Mouse (Mus musculus) midbrain, embryonic 11.5 days (tissue): ENCODE measurements around the gene Slc31a1. TPM values are rescaled to one million over a fixed set of nuclear protein-coding genes. Genes with fewer than 3 reads are reported as not detected.

Experiments
- ATAC-seq: fragments of 200-750 bp; cut with Nextera tagmentation; 2 replicates; pipeline ENCODE4 v1.8.0; 2017; ENCODE audit warnings: moderate TSS enrichment, moderate library complexity; ENCODE audit not compliant: low FRiP score
- DNase-seq: peaks from one replicate; pipeline ENCODE4 v3.0.0; 2015; ENCODE audit warnings: low spot score; ENCODE audit errors: missing footprints
- H3K27ac ChIP-seq: fragments of 300-500 bp; sonication (generic); 2 replicates; pipeline ENCODE4 v1.5.1; 2014; ENCODE audit warnings: low read depth, low read length
- H3K27me3 ChIP-seq: fragments of 300-500 bp; sonication (generic); 2 replicates; pipeline ENCODE4 v1.6.1; 2014; ENCODE audit warnings: mild to moderate bottlenecking, low read length, moderate library complexity, mixed read lengths; ENCODE audit not compliant: control insufficient read depth, insufficient read depth
- H3K36me3 ChIP-seq: fragments of 300-500 bp; sonication (generic); 2 replicates; pipeline ENCODE4 v1.6.1; 2014; ENCODE audit warnings: mild to moderate bottlenecking, low read length, moderate library complexity, mixed read lengths; ENCODE audit not compliant: control insufficient read depth, insufficient read depth
- H3K4me1 ChIP-seq: fragments of 300-500 bp; sonication (generic); 2 replicates; pipeline ENCODE4 v1.6.1; 2014; ENCODE audit warnings: low read length; ENCODE audit not compliant: control insufficient read depth, insufficient read depth
- H3K4me2 ChIP-seq: fragments of 300-500 bp; sonication (generic); 2 replicates; pipeline ENCODE4 v1.6.1; 2014; ENCODE audit warnings: mild to moderate bottlenecking, moderate library complexity
- H3K4me3 ChIP-seq: fragments of 300-500 bp; sonication (generic); 2 replicates; pipeline ENCODE4 v1.5.1; 2014; ENCODE audit warnings: low read depth, low read length
- H3K9ac ChIP-seq: fragments of 300-500 bp; sonication (generic); 2 replicates; pipeline ENCODE4 v1.6.1; 2014; ENCODE audit warnings: low read length
- H3K9me3 ChIP-seq: fragments of 300-500 bp; sonication (generic); 2 replicates; pipeline ENCODE4 v1.6.1; 2016; ENCODE audit warnings: low read length; ENCODE audit not compliant: control insufficient read depth
- WGBS: fragments of 180-500 bp; shearing (Covaris S2); extraction: QIAGEN DNeasy Blood & Tissue Kit; methylation state at CpG from one replicate; pipeline ENCODE4 v1.1.7; 2014; 5-methylcytosine and 5-hydroxymethylcytosine counted together
- polyA plus RNA-seq: library from polyadenylated mRNA; unstranded; fragments of >200 nt; fragmentation: Nextera tagmentation; extraction: Ambion mirVana; gene quantifications from 2 replicates; pipeline ENCODE4 v1.2.1, GENCODE M21; 2014

Slc31a1 gene
- polyA plus RNA-seq, 1 experiment from 2014 or later: 50.2 TPM

GRCm38 (mm10) chr4:62372818-62373520 lies 12.4 kb downstream of the Slc31a1 start:
- ATAC-seq: no peak

DNA sequence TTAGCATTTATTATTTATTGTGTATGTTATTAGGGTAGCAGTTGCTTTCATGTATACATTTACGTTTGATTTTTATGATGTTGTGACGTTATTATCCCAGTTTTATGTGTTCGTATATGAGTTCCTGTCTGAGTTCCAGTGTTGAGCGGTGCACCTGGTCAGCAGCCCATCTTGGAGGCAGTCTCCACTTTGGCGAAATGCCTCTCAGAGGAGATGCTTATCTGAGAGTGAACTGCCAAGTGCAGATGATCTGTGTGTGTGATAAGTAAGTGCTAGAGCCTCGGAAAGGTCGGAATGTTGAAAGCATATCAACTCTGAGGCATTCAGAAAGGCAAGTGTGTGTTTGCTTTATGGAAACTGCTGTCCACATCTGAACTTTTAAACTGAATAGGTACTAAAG lies 13.1 kb downstream of the Slc31a1 start:
- 88% methylated on average over 7 of the region's 7 CpGs for WGBS
- H3K27ac ChIP-seq: no peak overlapping the region
- no peak for DNase-seq
- H3K36me3 ChIP-seq: no peaks in the 10 kb centered on the region
- H3K9ac ChIP-seq: no peak overlapping the region
- ATAC-seq: no peak
- no peaks in the 10 kb centered on the region for H3K27me3 ChIP-seq
- no peaks in the 10 kb centered on the region for H3K4me1 ChIP-seq
- H3K4me2 ChIP-seq: no peak overlapping the region
- H3K9me3 ChIP-seq: no peaks in the 10 kb centered on the region
- no peak overlapping the region for H3K4me3 ChIP-seq

More at GRCm38 (mm10) chr4:62372818-62373520, 12.4 kb downstream of the Slc31a1 start:
- Histone ChIP-seq H3K9ac (no peak overlapping the region), H3K4me1 (no peaks in the 10 kb centered on the region), H3K27me3 (no peaks in the 10 kb centered on the region), H3K4me3 (no peak overlapping the region), H3K36me3 (no peaks in the 10 kb centered on the region), H3K4me2 (no peak overlapping the region), H3K9me3 (no peaks in the 10 kb centered on the region), H3K27ac (no peak overlapping the region)
- DNase-seq: no peak
- WGBS: 86% methylated on average over 9 of the region's 9 CpGs

- Histone ChIP-seq H3K9ac (no peak overlapping the region), H3K27me3 (no peaks in the 10 kb centered on the region), H3K4me1 (no peaks in the 10 kb centered on the region), H3K27ac (no peak overlapping the region), H3K36me3 (no peaks in the 10 kb centered on the region), H3K4me2 (no peak overlapping the region), H3K4me3 (no peak overlapping the region), H3K9me3 (no peaks in the 10 kb centered on the region)
- WGBS: 91% methylated on average over 4 of the region's 4 CpGs
- no peak for ATAC-seq
- no peak for DNase-seq
Observed at GRCm38 (mm10) chr4:62374342-62374741, 13.8 kb downstream of the Slc31a1 start.

- H3K4me1 ChIP-seq: no peaks in the 10 kb centered on the region
- H3K9me3 ChIP-seq: no peaks in the 10 kb centered on the region
- no peak overlapping the region for H3K4me3 ChIP-seq
- no peaks in the 10 kb centered on the region for H3K36me3 ChIP-seq
- 92% methylated on average over 2 of the region's 2 CpGs for WGBS
- no peak overlapping the region for H3K27ac ChIP-seq
- DNase-seq (no peak), ATAC-seq (no peak)
- no peak overlapping the region for H3K9ac ChIP-seq
- no peaks in the 10 kb centered on the region for H3K27me3 ChIP-seq
- no peak overlapping the region for H3K4me2 ChIP-seq
Observed at GRCm38 (mm10) chr4:62376123-62376522, 15.6 kb downstream of the Slc31a1 start.

GRCm38 (mm10) chr4:62379724-62380381 lies 19.3 kb downstream of the Slc31a1 start:
- Histone ChIP-seq H3K36me3 (no peaks in the 10 kb centered on the region), H3K9me3 (no peaks in the 10 kb centered on the region), H3K4me3 (no peak overlapping the region), H3K4me1 (no peaks in the 10 kb centered on the region), H3K9ac (no peak overlapping the region), H3K4me2 (no peak overlapping the region), H3K27me3 (no peaks in the 10 kb centered on the region), H3K27ac (no peak overlapping the region)
- 91% methylated on average over 9 of the region's 9 CpGs for WGBS
- no peak for ATAC-seq
- no peak for DNase-seq

- DNase-seq: no peak
- no peak overlapping the region for H3K4me2 ChIP-seq
- no peaks in the 10 kb centered on the region; the same call in 1 of the 2 replicates for H3K36me3 ChIP-seq
- H3K4me3 ChIP-seq: no peak overlapping the region
- H3K9me3 ChIP-seq: no peaks in the 10 kb centered on the region
- 92% methylated on average over 6 of the region's 6 CpGs for WGBS
- no peak overlapping the region for H3K9ac ChIP-seq
- no peak overlapping the region for H3K27ac ChIP-seq
- no peak for ATAC-seq
- no peaks in the 10 kb centered on the region for H3K4me1 ChIP-seq
- H3K27me3 ChIP-seq: no peaks in the 10 kb centered on the region
Observed at GRCm38 (mm10) chr4:62383207-62383606, 22.7 kb downstream of the Slc31a1 start.

DNA sequence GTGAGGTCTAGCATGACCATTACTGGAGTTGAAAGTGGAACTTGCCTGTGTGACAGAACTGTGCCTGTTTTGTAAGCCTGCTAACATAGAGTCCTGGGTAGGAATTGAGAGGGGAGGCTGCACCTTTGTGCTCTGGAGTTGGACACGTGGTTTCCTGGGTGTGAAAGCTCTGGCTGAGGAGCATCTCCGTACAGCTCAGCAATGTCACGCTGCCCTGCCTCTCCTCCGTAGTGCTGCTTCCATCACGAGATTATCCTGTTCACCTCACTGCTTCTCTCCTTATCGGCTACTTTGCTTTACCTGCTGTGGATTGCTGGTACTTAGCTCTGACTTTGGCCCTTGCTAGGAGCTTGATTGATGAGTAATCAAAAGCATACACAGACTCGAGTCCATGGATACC lies 23.2 kb downstream of the Slc31a1 start:
- Histone ChIP-seq H3K4me2 (no peak overlapping the region), H3K9ac (no peak overlapping the region), H3K27me3 (no peaks in the 10 kb centered on the region), H3K9me3 (no peaks in the 10 kb centered on the region), H3K36me3 (peaks cover 5% of the 10 kb centered on the region), H3K4me3 (no peak overlapping the region), H3K27ac (no peak overlapping the region), H3K4me1 (no peaks in the 10 kb centered on the region)
- DNase-seq (no peak), ATAC-seq (no peak)
- WGBS: 88% methylated on average over 7 of the region's 7 CpGs

GRCm38 (mm10) chr4:62384159-62384558 lies 23.6 kb downstream of the Slc31a1 start:
- no peaks in the 10 kb centered on the region for H3K4me1 ChIP-seq
- H3K27me3 ChIP-seq: no peaks in the 10 kb centered on the region
- 89% methylated on average over 1 of the region's 1 CpGs for WGBS
- H3K36me3 ChIP-seq: peaks cover 5% of the 10 kb centered on the region
- H3K27ac ChIP-seq: no peak overlapping the region
- DNase-seq (no peak), ATAC-seq (no peak)
- H3K4me2 ChIP-seq: no peak overlapping the region
- H3K9me3 ChIP-seq: no peaks in the 10 kb centered on the region
- no peak overlapping the region for H3K9ac ChIP-seq
- no peak overlapping the region for H3K4me3 ChIP-seq

DNA sequence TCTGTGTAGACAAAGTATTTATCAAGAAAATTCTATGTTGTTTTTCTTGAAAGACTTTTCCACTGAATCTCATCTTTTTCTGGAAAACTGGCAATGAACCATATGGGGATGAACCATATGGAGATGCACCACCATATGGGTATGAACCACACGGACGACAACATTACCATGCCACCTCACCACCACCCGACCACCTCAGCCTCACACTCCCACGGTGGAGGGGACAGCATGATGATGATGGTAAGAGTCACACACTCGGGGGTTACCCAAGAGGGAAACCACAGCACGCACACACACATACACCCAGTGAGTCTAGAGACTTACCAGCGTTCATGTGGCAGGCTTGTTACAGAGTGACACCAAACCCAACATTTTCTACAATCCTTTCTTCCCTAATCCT lies 24.9 kb downstream of the Slc31a1 start:
- no peak for DNase-seq
- 97% methylated on average over 7 of the region's 7 CpGs for WGBS

More for the DNA sequence above, 24.9 kb downstream of the Slc31a1 start:
- peaks cover 5% of the 10 kb centered on the region for H3K36me3 ChIP-seq
- H3K4me3 ChIP-seq: no peak overlapping the region
- H3K27me3 ChIP-seq: no peaks in the 10 kb centered on the region
- H3K4me1 ChIP-seq: no peaks in the 10 kb centered on the region
- no peak overlapping the region for H3K4me2 ChIP-seq
- no peak overlapping the region for H3K9ac ChIP-seq
- no peak for ATAC-seq
- H3K27ac ChIP-seq: no peak overlapping the region
- H3K9me3 ChIP-seq: no peaks in the 10 kb centered on the region
